ENCODE assay signal across 28 mouse cellular contexts in genomic region chr2:79291922-79292321, GRCm38 (mm10). TPM values are rescaled to one million over a fixed set of nuclear protein-coding genes. Genes with fewer than 3 reads are reported as not detected.
A peak's percentile ranks its signal among the peaks of the same experiment; 100 is the strongest.
DNase-seq lines count a peak whose midpoint lies in the region; ATAC-seq and TF ChIP-seq lines count a peak whose summit lies in the region.
"Had no signal": no experiment of that assay in that cellular context is flagged by ENCODE, and none has a peak within 500 bp of the region (broad histone marks: within the 10 kb centered on the region; RNA-seq: fewer than 3 reads in every experiment).

No protein-coding gene starts in this region.

- no peaks in the 10 kb centered on the region for H3K4me1 ChIP-seq in hindbrain, postnatal 0 days (ENCODE audit: insufficient read depth, low read length)
- 0 out of 2 replicates have a peak, but pooled peaks cover 5% of the 10 kb centered on the region for H3K4me1 ChIP-seq in hindbrain, embryonic 13.5 days (replicated peaks)
- H3K4me1 ChIP-seq in limb, embryonic 13.5 days = peaks cover 9% of the 10 kb centered on the region; the same call in 1 of the 2 replicates
- no peaks in the 10 kb centered on the region for H3K4me1 ChIP-seq in midbrain, embryonic 13.5 days (replicated peaks)
- H3K4me1 ChIP-seq: embryonic facial prominence, embryonic 13.5 days; hindbrain, embryonic 12.5 days had no signal

- peak; percentile 2 for DNase-seq in hindbrain, postnatal 0 days (ENCODE audit: low spot score)
- DNase-seq in Muller cell, postnatal 12 days (ENCODE audit: inconsistent ontology term) = peak; percentile 14
- peak; percentile 44 for DNase-seq in retina, postnatal 1 day
- DNase-seq in cerebellum, adult 9-10 months = no peak
- DNase-seq: adrenal gland, adult 2 months; adrenal gland, postnatal 14 days; B cell, adult 2 months; cerebellum, adult 11 months; cerebellum, adult 2 months; cerebellum, postnatal 10 days; cerebellum, postnatal 36 days; embryo, embryonic 11 days; gastrocnemius, postnatal 14 days; heart, adult 11 months had no signal

- no peaks in the 10 kb centered on the region for H3K36me3 ChIP-seq in hindbrain, postnatal 0 days (ENCODE audit: insufficient read depth, low read length)
- no peaks in the 10 kb centered on the region for H3K36me3 ChIP-seq in hindbrain, embryonic 13.5 days
- no peaks in the 10 kb centered on the region for H3K36me3 ChIP-seq in limb, embryonic 13.5 days
- H3K36me3 ChIP-seq in midbrain, embryonic 13.5 days = no peaks in the 10 kb centered on the region
- H3K36me3 ChIP-seq: embryonic facial prominence, embryonic 10.5 days; embryonic facial prominence, embryonic 13.5 days; forebrain, embryonic 12.5 days; forebrain, embryonic 15.5 days; hindbrain, embryonic 12.5 days had no signal

- H3K4me2 ChIP-seq in hindbrain, postnatal 0 days (ENCODE audit: low read depth, low read length) = no peak overlapping the region
- H3K4me2 ChIP-seq in hindbrain, embryonic 13.5 days = no peak overlapping the region
- H3K4me2 ChIP-seq in limb, embryonic 13.5 days (replicated peaks) = 0 out of 2 replicates have a peak overlapping the region, but pooled peaks have one; percentile 21
- no peak overlapping the region for H3K4me2 ChIP-seq in midbrain, embryonic 13.5 days (replicated peaks)
- H3K4me2 ChIP-seq: embryonic facial prominence, embryonic 13.5 days; forebrain, embryonic 12.5 days; forebrain, embryonic 15.5 days; heart, embryonic 11.5 days; hindbrain, embryonic 12.5 days had no signal

- no peaks in the 10 kb centered on the region for H3K9me3 ChIP-seq in hindbrain, postnatal 0 days (ENCODE audit: low read length)
- no peaks in the 10 kb centered on the region for H3K9me3 ChIP-seq in hindbrain, embryonic 13.5 days
- no peaks in the 10 kb centered on the region for H3K9me3 ChIP-seq in limb, embryonic 13.5 days
- no peaks in the 10 kb centered on the region for H3K9me3 ChIP-seq in midbrain, embryonic 13.5 days
- H3K9me3 ChIP-seq: embryonic facial prominence, embryonic 10.5 days; embryonic facial prominence, embryonic 13.5 days; forebrain, embryonic 12.5 days; forebrain, embryonic 15.5 days; G1E; hindbrain, embryonic 12.5 days had no signal

- H3K27me3 ChIP-seq in hindbrain, postnatal 0 days (ENCODE audit: insufficient read depth, low read length) = no peaks in the 10 kb centered on the region
- no peaks in the 10 kb centered on the region for H3K27me3 ChIP-seq in hindbrain, embryonic 13.5 days
- no peaks in the 10 kb centered on the region for H3K27me3 ChIP-seq in limb, embryonic 13.5 days
- H3K27me3 ChIP-seq in midbrain, embryonic 13.5 days = no peaks in the 10 kb centered on the region
- H3K27me3 ChIP-seq: CH12.LX; embryonic facial prominence, embryonic 13.5 days; forebrain, embryonic 12.5 days; forebrain, embryonic 15.5 days; hindbrain, embryonic 12.5 days had no signal

- no peak for ATAC-seq in hindbrain, postnatal 0 days
- ATAC-seq in hindbrain, embryonic 13.5 days (ENCODE audit: low FRiP score) = no peak
- ATAC-seq in limb, embryonic 13.5 days (ENCODE audit: low FRiP score, low read depth) = peak; percentile 69; the same call in 1 of the 2 replicates
- no peak for ATAC-seq in midbrain, embryonic 13.5 days
- ATAC-seq: forebrain, embryonic 15.5 days; hindbrain, embryonic 16.5 days; inflammation-experienced regulatory T-cells, adult 6 months had no signal

- H3K9ac ChIP-seq in hindbrain, postnatal 0 days (replicated peaks; ENCODE audit: low read length) = no peak overlapping the region
- H3K9ac ChIP-seq in hindbrain, embryonic 13.5 days = no peak overlapping the region
- H3K9ac ChIP-seq in limb, embryonic 13.5 days = no peak overlapping the region
- no peak overlapping the region for H3K9ac ChIP-seq in midbrain, embryonic 13.5 days (replicated peaks)
- H3K9ac ChIP-seq: embryonic facial prominence, embryonic 13.5 days; forebrain, embryonic 12.5 days; forebrain, embryonic 15.5 days; hindbrain, embryonic 12.5 days had no signal

- WGBS in hindbrain, postnatal 0 days = 71% methylated on average over 8 of the region's 8 CpGs
- WGBS in hindbrain, embryonic 13.5 days = 77% methylated on average over 8 of the region's 8 CpGs
- WGBS in limb, embryonic 13.5 days = 16% methylated on average over 8 of the region's 8 CpGs
- 88% methylated on average over 8 of the region's 8 CpGs for WGBS in midbrain, embryonic 13.5 days

- no peak overlapping the region for H3K27ac ChIP-seq in hindbrain, postnatal 0 days
- H3K27ac ChIP-seq in hindbrain, embryonic 13.5 days = no peak overlapping the region
- H3K27ac ChIP-seq in limb, embryonic 13.5 days = no peak overlapping the region
- no peak overlapping the region for H3K27ac ChIP-seq in midbrain, embryonic 13.5 days
- H3K27ac ChIP-seq: embryonic facial prominence, embryonic 10.5 days; embryonic facial prominence, embryonic 13.5 days; forebrain, embryonic 12.5 days; forebrain, embryonic 15.5 days; hindbrain, embryonic 12.5 days had no signal

- no peak for TF ChIP-seq CTCF in hindbrain, postnatal 0 days (IDR thresholded peaks at IDR 0.05; ENCODE audit: low read depth)

- H3K4me3 ChIP-seq in hindbrain, postnatal 0 days (ENCODE audit: low read length) = no peak overlapping the region
- H3K4me3 ChIP-seq in hindbrain, embryonic 13.5 days = no peak overlapping the region
- no peak overlapping the region for H3K4me3 ChIP-seq in limb, embryonic 13.5 days
- H3K4me3 ChIP-seq in midbrain, embryonic 13.5 days (replicated peaks) = no peak overlapping the region
- H3K4me3 ChIP-seq: embryonic facial prominence, embryonic 10.5 days; embryonic facial prominence, embryonic 13.5 days; erythroblast, embryonic 14.5 days; forebrain, embryonic 12.5 days; forebrain, embryonic 15.5 days; hindbrain, embryonic 12.5 days had no signal

RNA-seq across cellular contexts. Expression of gene Itga4, which starts 36.7 kb away (rescaled TPM):
- total RNA-seq in hindbrain, postnatal 0 days (2014; rRNA removed) = 4.5 and 5.0 TPM in 2 replicates
- 1.9 and 2.0 TPM in 2 replicates for polyA plus RNA-seq in hindbrain, postnatal 0 days (2015; fragmentation: Nextera tagmentation; extraction: Ambion mirVana)
- 3.8 and 4.0 TPM in 2 replicates for polyA plus RNA-seq in hindbrain, embryonic 13.5 days (2015; fragmentation: Nextera tagmentation; extraction: Ambion mirVana)
- polyA plus RNA-seq in limb, embryonic 13.5 days (2015; fragmentation: Nextera tagmentation; extraction: Ambion mirVana) = 8.8 and 9.7 TPM in 2 replicates
- 3.1 TPM in 2 replicates for polyA plus RNA-seq in midbrain, embryonic 13.5 days (2015; fragmentation: Nextera tagmentation; extraction: Ambion mirVana)
